Mouse (Mus musculus) midbrain, embryonic 15.5 days (tissue): ENCODE results near the gene Rnf39. TPM values are rescaled to one million over a fixed set of nuclear protein-coding genes. Genes with fewer than 3 reads are reported as not detected.

ENCODE experiments used
- ATAC-seq: fragments of 200-750 bp; cut with Nextera tagmentation; replicated peaks from 2 replicates; pipeline ENCODE4 v1.8.0; 2017; ENCODE audit warnings: moderate TSS enrichment
- H3K27ac ChIP-seq: fragments of 300-500 bp; sonication (generic); 2 replicates; pipeline ENCODE4 v1.5.1; 2015; ENCODE audit warnings: mild to moderate bottlenecking, inconsistent platforms
- H3K27me3 ChIP-seq: fragments of 300-500 bp; sonication (generic); replicated peaks from 2 replicates; pipeline ENCODE4 v1.6.1; 2015; ENCODE audit warnings: inconsistent platforms
- H3K36me3 ChIP-seq: fragments of 300-500 bp; sonication (generic); replicated peaks from 2 replicates; pipeline ENCODE4 v1.6.1; 2015; ENCODE audit warnings: inconsistent platforms
- H3K4me1 ChIP-seq: fragments of 300-500 bp; sonication (generic); 2 replicates; pipeline ENCODE4 v1.6.1; 2015; ENCODE audit warnings: inconsistent platforms
- H3K4me2 ChIP-seq: fragments of 300-500 bp; sonication (generic); 2 replicates; pipeline ENCODE4 v1.6.1; 2015; ENCODE audit warnings: inconsistent platforms, mild to moderate bottlenecking, moderate library complexity
- H3K4me3 ChIP-seq: fragments of 300-500 bp; sonication (generic); 2 replicates; pipeline ENCODE4 v1.5.1; 2015; ENCODE audit warnings: mild to moderate bottlenecking, inconsistent platforms
- H3K9ac ChIP-seq: fragments of 300-500 bp; sonication (generic); 2 replicates; pipeline ENCODE4 v1.6.1; 2015; ENCODE audit warnings: mild to moderate bottlenecking, inconsistent platforms
- H3K9me3 ChIP-seq: fragments of 300-500 bp; sonication (generic); 2 replicates; pipeline ENCODE4 v1.6.1; 2016; ENCODE audit warnings: inconsistent platforms
- WGBS: fragments of 180-500 bp; shearing (Covaris S2); methylation state at CpG from one replicate; pipeline ENCODE4 v1.1.7; 2015; ENCODE audit warnings: mixed read lengths; 5-methylcytosine and 5-hydroxymethylcytosine counted together
- polyA plus RNA-seq: library from polyadenylated mRNA; unstranded; fragments of >200 nt; fragmentation: Nextera tagmentation; extraction: Ambion mirVana; gene quantifications from 2 replicates; pipeline ENCODE4 v1.2.1, GENCODE M21; 2015

The Rnf39 gene
- polyA plus RNA-seq, result 1.1 and 1.7 TPM in 2 replicates

- H3K27me3 ChIP-seq, result peaks cover 47% of the 10 kb centered on the region
- peak within 1 kb of the TSS; percentile 41 for H3K4me3 ChIP-seq
- H3K9me3 ChIP-seq, result no peaks in the 10 kb centered on the region
- H3K9ac ChIP-seq, result peak within 1 kb of the TSS; percentile 38
- H3K4me2 ChIP-seq, result peak within 1 kb of the TSS; percentile 72
- H3K36me3 ChIP-seq, result no peaks in the 10 kb centered on the region
- no peak within 1 kb of the TSS for H3K27ac ChIP-seq
- peaks cover 27% of the 10 kb centered on the region for H3K4me1 ChIP-seq
- 0 out of 2 replicates have a peak, but pooled peaks have one; percentile 6 for ATAC-seq
- WGBS, result 2% methylated on average over 59 of the region's 59 CpGs
Measured at GRCm38 (mm10) chr17:36942791-36943471, at the start of gene Rnf39. Rnf39 (plus strand) TSS chr17:36942918.

GRCm38 (mm10) chr17:36893387-36893786 is 49.3 kb upstream of the Rnf39 start:
- ATAC-seq, result no peak
- Histone ChIP-seq H3K4me2 (no peak overlapping the region), H3K9ac (no peak overlapping the region), H3K27me3 (no peaks in the 10 kb centered on the region), H3K9me3 (no peaks in the 10 kb centered on the region), H3K4me1 (no peaks in the 10 kb centered on the region), H3K27ac (no peak overlapping the region), H3K36me3 (no peaks in the 10 kb centered on the region), H3K4me3 (no peak overlapping the region)
- WGBS, result 78% methylated on average over 5 of the region's 5 CpGs

- no peaks in the 10 kb centered on the region for H3K9me3 ChIP-seq
- no peak overlapping the region for H3K4me2 ChIP-seq
- H3K9ac ChIP-seq, result no peak overlapping the region
- no peak overlapping the region for H3K4me3 ChIP-seq
- H3K27me3 ChIP-seq, result no peaks in the 10 kb centered on the region
- 96% methylated on average over 1 of the region's 1 CpGs for WGBS
- H3K36me3 ChIP-seq, result no peaks in the 10 kb centered on the region
- H3K27ac ChIP-seq, result no peak overlapping the region
- no peak for ATAC-seq
- no peaks in the 10 kb centered on the region for H3K4me1 ChIP-seq
Measured at GRCm38 (mm10) chr17:36896583-36896982, 46.1 kb upstream of the Rnf39 start.

- no peak overlapping the region for H3K27ac ChIP-seq
- no peaks in the 10 kb centered on the region for H3K36me3 ChIP-seq
- ATAC-seq, result no peak
- no peak overlapping the region for H3K9ac ChIP-seq
- no peaks in the 10 kb centered on the region for H3K27me3 ChIP-seq
- H3K4me1 ChIP-seq, result no peaks in the 10 kb centered on the region
- H3K9me3 ChIP-seq, result no peaks in the 10 kb centered on the region
- H3K4me2 ChIP-seq, result no peak overlapping the region
- H3K4me3 ChIP-seq, result no peak overlapping the region
Measured at GRCm38 (mm10) chr17:36897065-36897464, 45.7 kb upstream of the Rnf39 start.

GRCm38 (mm10) chr17:36897552-36898205 is 45.0 kb upstream of the Rnf39 start, which contains the start of gene Trim31:
Trim31 (plus strand) TSS chr17:36898118.
- no peak for ATAC-seq
- H3K27me3 ChIP-seq, result no peaks in the 10 kb centered on the region
- no peaks in the 10 kb centered on the region for H3K4me1 ChIP-seq
- no peak within 1 kb of the TSS for H3K9ac ChIP-seq
- no peaks in the 10 kb centered on the region for H3K36me3 ChIP-seq
- H3K4me3 ChIP-seq, result no peak within 1 kb of the TSS
- 68% methylated on average over 6 of the region's 6 CpGs for WGBS
- no peaks in the 10 kb centered on the region for H3K9me3 ChIP-seq
- H3K27ac ChIP-seq, result no peak within 1 kb of the TSS
- no peak within 1 kb of the TSS for H3K4me2 ChIP-seq

- H3K4me1 ChIP-seq, result no peaks in the 10 kb centered on the region
- H3K9ac ChIP-seq, result no peak overlapping the region
- H3K9me3 ChIP-seq, result no peaks in the 10 kb centered on the region
- no peak overlapping the region for H3K27ac ChIP-seq
- H3K36me3 ChIP-seq, result no peaks in the 10 kb centered on the region
- H3K4me3 ChIP-seq, result no peak overlapping the region
- 80% methylated on average over 4 of the region's 4 CpGs for WGBS
- no peaks in the 10 kb centered on the region for H3K27me3 ChIP-seq
- ATAC-seq, result no peak
- no peak overlapping the region for H3K4me2 ChIP-seq
Measured at GRCm38 (mm10) chr17:36899376-36899775, 43.3 kb upstream of the Rnf39 start.

GRCm38 (mm10) chr17:36900001-36900400 is 42.7 kb upstream of the Rnf39 start:
- ATAC-seq, result no peak
- Histone ChIP-seq H3K4me1 (no peaks in the 10 kb centered on the region), H3K9ac (no peak overlapping the region), H3K9me3 (no peaks in the 10 kb centered on the region), H3K4me3 (no peak overlapping the region), H3K4me2 (no peak overlapping the region), H3K36me3 (no peaks in the 10 kb centered on the region), H3K27ac (no peak overlapping the region), H3K27me3 (no peaks in the 10 kb centered on the region)
- WGBS, result 90% methylated on average over 5 of the region's 5 CpGs

- Histone ChIP-seq H3K4me3 (no peak overlapping the region), H3K9me3 (no peaks in the 10 kb centered on the region), H3K36me3 (no peaks in the 10 kb centered on the region), H3K4me1 (no peaks in the 10 kb centered on the region), H3K9ac (no peak overlapping the region), H3K27ac (no peak overlapping the region), H3K4me2 (no peak overlapping the region), H3K27me3 (no peaks in the 10 kb centered on the region)
- WGBS, result 46% methylated on average over 1 of the region's 1 CpGs
- ATAC-seq, result no peak
Measured at GRCm38 (mm10) chr17:36900691-36901090, 42.0 kb upstream of the Rnf39 start.

- 76% methylated on average over 3 of the region's 3 CpGs for WGBS
- Histone ChIP-seq H3K36me3 (no peaks in the 10 kb centered on the region), H3K4me1 (no peaks in the 10 kb centered on the region), H3K9ac (no peak overlapping the region), H3K27ac (no peak overlapping the region), H3K27me3 (no peaks in the 10 kb centered on the region), H3K4me3 (no peak overlapping the region), H3K4me2 (no peak overlapping the region), H3K9me3 (no peaks in the 10 kb centered on the region)
- ATAC-seq, result no peak
Measured at GRCm38 (mm10) chr17:36903651-36904050, 39.1 kb upstream of the Rnf39 start.

GRCm38 (mm10) chr17:36908235-36908634 is 34.5 kb upstream of the Rnf39 start:
- no peak for ATAC-seq
- Histone ChIP-seq H3K27ac (no peak overlapping the region), H3K4me1 (no peaks in the 10 kb centered on the region), H3K27me3 (no peaks in the 10 kb centered on the region), H3K4me3 (no peak overlapping the region), H3K36me3 (no peaks in the 10 kb centered on the region), H3K9me3 (no peaks in the 10 kb centered on the region), H3K4me2 (no peak overlapping the region), H3K9ac (no peak overlapping the region)
- 39% methylated on average over 1 of the region's 1 CpGs for WGBS

- H3K9me3 ChIP-seq, result no peaks in the 10 kb centered on the region
- no peak overlapping the region for H3K27ac ChIP-seq
- ATAC-seq, result no peak
- H3K4me3 ChIP-seq, result no peak overlapping the region
- WGBS, result 55% methylated on average over 4 of the region's 4 CpGs
- H3K27me3 ChIP-seq, result no peaks in the 10 kb centered on the region
- H3K4me1 ChIP-seq, result no peaks in the 10 kb centered on the region
- H3K9ac ChIP-seq, result no peak overlapping the region
- no peaks in the 10 kb centered on the region for H3K36me3 ChIP-seq
- no peak overlapping the region for H3K4me2 ChIP-seq
Measured at GRCm38 (mm10) chr17:36909802-36910201, 32.9 kb upstream of the Rnf39 start.

GRCm38 (mm10) chr17:36912031-36912430 is 30.7 kb upstream of the Rnf39 start:
- no peaks in the 10 kb centered on the region for H3K36me3 ChIP-seq
- WGBS, result 72% methylated on average over 2 of the region's 2 CpGs
- ATAC-seq, result no peak
- no peak overlapping the region for H3K4me2 ChIP-seq
- no peaks in the 10 kb centered on the region for H3K27me3 ChIP-seq
- no peaks in the 10 kb centered on the region for H3K4me1 ChIP-seq
- H3K9ac ChIP-seq, result no peak overlapping the region
- H3K9me3 ChIP-seq, result no peaks in the 10 kb centered on the region
- H3K4me3 ChIP-seq, result no peak overlapping the region
- H3K27ac ChIP-seq, result no peak overlapping the region

- Histone ChIP-seq H3K4me2 (no peak overlapping the region), H3K9me3 (no peaks in the 10 kb centered on the region), H3K4me3 (no peak overlapping the region), H3K4me1 (no peaks in the 10 kb centered on the region), H3K9ac (no peak overlapping the region), H3K27ac (no peak overlapping the region), H3K27me3 (no peaks in the 10 kb centered on the region), H3K36me3 (no peaks in the 10 kb centered on the region)
- 2% methylated on average over 2 of the region's 2 CpGs for WGBS
- no peak for ATAC-seq
Measured at GRCm38 (mm10) chr17:36914108-36914507, 28.6 kb upstream of the Rnf39 start.
